Mouse (Mus musculus) intestine, embryonic 14.5 days (tissue): ENCODE results near the gene Jun. TPM values are rescaled to one million over a fixed set of nuclear protein-coding genes. Genes with fewer than 3 reads are reported as not detected.

Experiments
- ATAC-seq: fragments of 200-750 bp; cut with Nextera tagmentation; replicated peaks from 2 replicates; pipeline ENCODE4 v1.8.0; 2017; ENCODE audit warnings: low read depth, moderate number of reproducible peaks, moderate TSS enrichment, moderate library complexity; ENCODE audit not compliant: low FRiP score, low TSS enrichment
- DNase-seq: peaks from one replicate; pipeline ENCODE4 v3.0.0-alpha.2; 2018; ENCODE audit warnings: low spot score
- H3K27ac ChIP-seq: fragments of 300-500 bp; sonication (generic); 2 replicates; pipeline ENCODE4 v1.5.1; 2014; ENCODE audit warnings: low read depth, mild to moderate bottlenecking, control low read depth
- H3K27me3 ChIP-seq: fragments of 300-500 bp; sonication (generic); replicated peaks from 2 replicates; pipeline ENCODE4 v1.6.1; 2014; ENCODE audit warnings: low read length, control low read depth; ENCODE audit not compliant: control insufficient read depth, insufficient read depth
- H3K36me3 ChIP-seq: fragments of 300-500 bp; sonication (generic); 2 replicates; pipeline ENCODE4 v1.6.1; 2014; ENCODE audit warnings: low read length, control low read depth; ENCODE audit not compliant: control insufficient read depth, insufficient read depth
- H3K4me1 ChIP-seq: fragments of 300-500 bp; sonication (generic); replicated peaks from 2 replicates; pipeline ENCODE4 v1.6.1; 2014; ENCODE audit warnings: low read length, control low read depth, mixed read lengths; ENCODE audit not compliant: control insufficient read depth, insufficient read depth
- H3K4me2 ChIP-seq: fragments of 300-500 bp; sonication (generic); 2 replicates; pipeline ENCODE4 v1.6.1; 2014; ENCODE audit warnings: low read length
- H3K4me3 ChIP-seq: fragments of 300-500 bp; sonication (generic); 2 replicates; pipeline ENCODE4 v1.5.1; 2014; ENCODE audit warnings: low read depth, low read length, control low read depth, mixed read lengths
- H3K9ac ChIP-seq: fragments of 300-500 bp; sonication (generic); 2 replicates; pipeline ENCODE4 v1.6.1; 2014; ENCODE audit warnings: mild to moderate bottlenecking, low read length
- H3K9me3 ChIP-seq: fragments of 300-500 bp; sonication (generic); 2 replicates; pipeline ENCODE4 v1.6.1; 2016; ENCODE audit warnings: low read length, control low read depth; ENCODE audit not compliant: control insufficient read depth
- WGBS: fragments of 180-500 bp; shearing (Covaris S2); extraction: QIAGEN DNeasy Blood & Tissue Kit; methylation state at CpG from one replicate; pipeline ENCODE4 v1.1.7; 2014; 5-methylcytosine and 5-hydroxymethylcytosine counted together
- polyA plus RNA-seq: library from polyadenylated mRNA; unstranded; fragments of >200 nt; fragmentation: Nextera tagmentation; extraction: Ambion mirVana; gene quantifications from 2 replicates; pipeline ENCODE4 v1.2.1, GENCODE M21; 2014

Jun gene
- polyA plus RNA-seq, 1 experiment from 2014 or later = 56.0 TPM

DNA sequence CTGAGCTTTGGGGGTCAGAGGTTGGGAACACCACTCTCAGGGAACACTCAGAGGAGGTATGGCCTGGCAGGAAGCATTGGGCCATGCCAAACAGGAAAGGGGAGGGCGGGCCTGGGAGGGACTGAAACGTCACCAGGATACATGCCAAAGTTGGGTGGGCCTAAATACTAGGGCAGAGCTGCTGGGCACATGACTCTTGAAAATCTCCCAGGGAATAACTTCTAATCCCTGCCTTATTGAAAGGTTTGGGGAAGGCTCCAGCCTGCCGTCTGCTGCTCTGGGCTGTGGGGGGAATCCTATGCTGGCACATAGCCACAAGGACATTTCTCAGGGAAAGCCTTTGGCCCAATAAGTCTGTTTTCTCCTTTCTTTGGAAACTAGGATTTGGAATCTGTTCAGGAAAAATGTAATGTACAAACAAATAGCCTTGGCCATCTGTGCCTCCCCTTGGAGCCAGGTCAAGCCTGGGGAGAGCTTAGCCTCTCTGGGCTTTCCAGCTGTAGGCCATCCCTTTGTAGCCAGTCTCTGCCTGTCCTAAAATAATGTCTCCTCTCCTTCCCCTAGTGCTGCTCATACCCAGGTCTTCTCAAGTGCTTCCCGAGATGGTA, 30.6 kb upstream of the Jun start:
- Histone ChIP-seq H3K4me3 (no peak overlapping the region), H3K9me3 (no peaks in the 10 kb centered on the region), H3K4me1 (peaks cover 21% of the 10 kb centered on the region), H3K4me2 (no peak overlapping the region), H3K36me3 (no peaks in the 10 kb centered on the region), H3K27ac (peak overlapping the region; percentile 52), H3K9ac (no peak overlapping the region), H3K27me3 (no peaks in the 10 kb centered on the region)
- DNase-seq (no peak), ATAC-seq (no peak)
- WGBS = 46% methylated on average over 4 of the region's 4 CpGs

DNA sequence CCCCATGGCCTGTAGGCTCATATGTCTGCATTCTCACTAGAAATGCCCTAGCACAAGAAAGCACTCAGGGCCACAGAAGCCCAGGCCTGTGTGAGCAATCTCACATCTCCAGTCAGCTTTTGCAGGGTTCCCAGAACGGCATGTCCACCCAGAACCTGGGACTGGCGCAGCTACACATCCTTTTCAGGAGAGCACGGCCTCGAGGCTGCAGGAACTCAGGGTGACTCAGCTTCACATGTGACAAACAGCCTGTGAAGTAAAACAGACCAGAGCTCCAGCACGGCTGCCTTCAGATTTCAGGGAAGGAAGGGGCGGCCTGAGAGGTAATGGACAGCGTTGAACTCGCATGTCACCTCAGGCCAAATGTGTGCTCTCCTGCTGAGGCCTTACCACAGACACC, 29.6 kb upstream of the Jun start:
- H3K4me2 ChIP-seq = no peak overlapping the region
- H3K36me3 ChIP-seq = no peaks in the 10 kb centered on the region
- no peaks in the 10 kb centered on the region for H3K27me3 ChIP-seq
- peaks cover 21% of the 10 kb centered on the region for H3K4me1 ChIP-seq
- peak overlapping the region; percentile 52; the same call in 1 of the 2 replicates for H3K27ac ChIP-seq
- no peak overlapping the region for H3K9ac ChIP-seq
- DNase-seq (no peak), ATAC-seq (no peak)
- 25% methylated on average over 8 of the region's 8 CpGs for WGBS
- no peak overlapping the region for H3K4me3 ChIP-seq
- H3K9me3 ChIP-seq = no peaks in the 10 kb centered on the region

DNA sequence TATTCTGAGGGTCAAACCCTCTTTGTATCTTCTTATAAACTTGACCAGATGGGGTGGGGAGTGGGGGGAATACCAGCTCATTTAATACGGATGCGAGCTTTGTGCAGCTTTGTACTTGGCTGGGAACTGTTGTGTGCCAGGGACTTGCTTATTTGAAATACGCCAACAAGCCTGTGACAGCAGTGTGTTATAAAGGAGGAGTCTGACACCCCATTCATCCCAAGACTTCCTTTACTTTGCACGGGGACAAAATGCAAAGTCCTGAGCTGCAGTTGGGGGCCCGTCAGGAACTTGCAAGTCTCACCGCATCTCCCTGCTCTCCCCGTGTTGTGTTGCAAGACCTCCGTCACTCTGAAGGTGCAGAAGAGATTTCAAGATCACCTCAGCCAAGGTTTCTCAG, 26.6 kb upstream of the Jun start:
- Histone ChIP-seq H3K4me2 (no peak overlapping the region), H3K9ac (no peak overlapping the region), H3K36me3 (no peaks in the 10 kb centered on the region), H3K27me3 (no peaks in the 10 kb centered on the region), H3K4me1 (peaks cover 23% of the 10 kb centered on the region), H3K27ac (no peak overlapping the region), H3K4me3 (no peak overlapping the region), H3K9me3 (no peaks in the 10 kb centered on the region)
- 59% methylated on average over 8 of the region's 8 CpGs for WGBS
- ATAC-seq (no peak), DNase-seq (no peak)

DNA sequence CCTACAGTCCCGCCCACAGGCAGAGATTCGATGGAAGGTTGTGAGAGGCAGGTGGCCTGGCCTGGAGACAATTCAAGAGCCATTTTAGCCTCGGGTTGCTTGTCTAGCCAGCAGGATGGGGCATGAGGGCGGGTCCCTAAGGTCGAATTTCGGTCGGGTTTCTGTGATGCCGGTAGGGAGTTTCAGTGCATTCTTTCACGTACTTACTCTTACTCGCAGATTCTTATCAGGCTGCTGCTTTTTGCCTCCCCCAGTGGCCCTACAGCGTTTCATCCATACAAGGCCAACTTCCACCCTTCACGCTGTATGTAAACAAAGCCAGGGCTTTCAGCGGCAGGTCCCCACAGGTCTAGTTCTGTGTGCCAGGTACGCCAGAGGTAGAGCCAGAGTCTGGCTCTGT, 24.3 kb upstream of the Jun start:
- Histone ChIP-seq H3K4me3 (no peak overlapping the region), H3K4me2 (no peak overlapping the region), H3K27me3 (no peaks in the 10 kb centered on the region), H3K9ac (no peak overlapping the region), H3K9me3 (no peaks in the 10 kb centered on the region), H3K36me3 (no peaks in the 10 kb centered on the region), H3K27ac (no peak overlapping the region), H3K4me1 (peaks cover 3% of the 10 kb centered on the region; the same call in 1 of the 2 replicates)
- WGBS = 41% methylated on average over 14 of the region's 14 CpGs
- ATAC-seq (no peak), DNase-seq (no peak)

DNA sequence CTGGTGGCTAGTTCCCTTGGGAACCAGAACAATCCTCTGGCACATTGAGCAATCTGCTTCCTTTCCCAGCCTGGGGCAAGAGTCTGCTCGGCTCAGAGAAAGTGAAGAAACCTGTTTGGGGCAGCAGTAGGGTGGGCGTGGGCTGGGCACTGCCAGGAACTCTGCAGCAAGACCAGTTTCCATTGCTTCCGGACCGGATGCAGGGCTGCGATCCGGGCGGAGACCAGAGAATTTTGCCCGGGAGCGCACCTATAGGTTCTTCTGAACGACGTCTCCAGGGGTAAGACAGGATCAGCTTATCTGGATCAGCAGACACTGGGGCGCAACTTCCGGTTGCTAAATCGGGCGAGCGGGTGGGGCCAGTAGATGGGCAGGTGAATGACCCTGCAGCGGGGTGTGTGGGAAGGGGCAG, 23.6 kb upstream of the Jun start:
- no peak for DNase-seq
- H3K27me3 ChIP-seq = no peaks in the 10 kb centered on the region
- no peaks in the 10 kb centered on the region for H3K36me3 ChIP-seq
- 81% methylated on average over 17 of the region's 17 CpGs for WGBS
- H3K4me1 ChIP-seq = peaks cover 3% of the 10 kb centered on the region; the same call in 1 of the 2 replicates
- no peak overlapping the region for H3K9ac ChIP-seq
- no peak overlapping the region for H3K27ac ChIP-seq
- ATAC-seq = no peak
- no peak overlapping the region for H3K4me3 ChIP-seq
- no peak overlapping the region for H3K4me2 ChIP-seq
- H3K9me3 ChIP-seq = no peaks in the 10 kb centered on the region

DNA sequence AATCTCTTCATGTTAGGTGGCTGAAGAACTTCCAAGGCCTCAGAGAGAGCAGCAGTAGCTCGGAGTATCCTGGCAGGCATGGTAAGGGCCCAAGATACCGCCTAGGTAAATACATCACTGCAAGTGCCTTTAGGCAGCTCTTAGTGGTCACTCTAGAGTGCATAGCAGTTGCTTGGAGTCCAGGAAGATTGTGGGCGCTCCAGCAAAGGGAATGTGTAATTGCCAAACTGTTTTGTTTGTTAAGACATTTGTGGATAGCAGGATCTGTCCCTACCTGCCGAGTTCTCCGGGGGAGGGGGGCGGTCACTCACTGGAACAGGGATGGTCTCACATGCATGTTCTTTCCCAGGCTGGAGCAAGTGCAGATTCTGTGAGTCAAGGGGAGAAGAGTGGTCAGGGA, 22.3 kb upstream of the Jun start:
- Histone ChIP-seq H3K4me3 (no peak overlapping the region), H3K27ac (no peak overlapping the region), H3K36me3 (no peaks in the 10 kb centered on the region), H3K9me3 (no peaks in the 10 kb centered on the region), H3K27me3 (no peaks in the 10 kb centered on the region), H3K4me2 (no peak overlapping the region), H3K4me1 (peaks cover 3% of the 10 kb centered on the region; the same call in 1 of the 2 replicates), H3K9ac (no peak overlapping the region)
- 87% methylated on average over 6 of the region's 6 CpGs for WGBS
- no peak for DNase-seq
- ATAC-seq = no peak

DNA sequence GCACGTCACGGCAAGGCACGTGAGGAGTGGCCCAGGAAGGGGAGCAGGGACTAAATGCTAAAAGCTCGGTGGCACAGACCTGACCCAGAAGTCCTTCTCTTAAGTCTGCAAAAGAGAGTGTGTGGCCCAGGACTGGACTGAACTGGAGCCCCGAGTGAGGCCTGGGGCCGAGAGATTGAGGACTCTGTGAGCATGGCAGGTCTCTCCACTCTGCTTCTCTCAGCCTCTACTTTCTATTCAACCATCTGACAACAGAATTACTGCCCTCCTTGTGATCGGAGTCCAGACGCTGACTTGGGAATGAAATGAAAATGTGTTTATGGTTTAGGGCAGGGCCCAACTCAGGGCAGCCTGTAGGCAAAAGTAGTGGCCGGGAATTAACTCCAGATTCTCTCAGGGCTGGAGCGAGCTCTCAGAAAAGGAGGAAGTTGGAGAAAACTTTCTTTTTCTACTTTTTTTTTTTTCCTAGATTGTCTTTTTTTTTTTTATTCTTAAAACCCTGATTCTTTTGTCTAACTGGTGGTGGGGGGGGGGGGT, 21.3 kb upstream of the Jun start:
- H3K9ac ChIP-seq = no peak overlapping the region
- no peaks in the 10 kb centered on the region for H3K36me3 ChIP-seq
- no peak overlapping the region for H3K27ac ChIP-seq
- 56% methylated on average over 10 of the region's 10 CpGs for WGBS
- no peak overlapping the region for H3K4me2 ChIP-seq
- ATAC-seq (no peak), DNase-seq (no peak)
- H3K27me3 ChIP-seq = no peaks in the 10 kb centered on the region
- H3K4me1 ChIP-seq = peaks cover 3% of the 10 kb centered on the region; the same call in 1 of the 2 replicates
- no peaks in the 10 kb centered on the region for H3K9me3 ChIP-seq
- H3K4me3 ChIP-seq = no peak overlapping the region

DNA sequence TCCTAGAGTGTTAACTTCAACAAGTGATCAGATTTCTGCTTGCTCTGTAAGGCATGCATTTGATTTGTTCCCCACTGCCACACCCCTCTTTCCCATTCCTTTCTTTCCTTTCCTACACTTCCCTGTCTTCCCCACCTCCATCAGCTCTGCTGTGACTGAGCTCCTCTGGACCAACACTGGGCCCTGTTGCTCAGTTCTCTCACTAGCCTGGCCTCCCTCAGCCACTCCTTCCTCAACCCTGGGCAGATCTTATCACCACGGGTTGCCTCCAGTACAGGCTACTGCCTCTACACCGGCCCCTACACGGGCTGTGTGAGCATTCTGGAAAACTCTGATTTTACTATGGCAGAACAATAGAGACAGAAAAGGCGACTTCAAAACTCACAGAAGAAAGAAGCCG, 18.4 kb upstream of the Jun start:
- Histone ChIP-seq H3K27me3 (no peaks in the 10 kb centered on the region), H3K4me1 (peaks cover 3% of the 10 kb centered on the region; the same call in 1 of the 2 replicates), H3K4me2 (no peak overlapping the region), H3K4me3 (no peak overlapping the region), H3K36me3 (no peaks in the 10 kb centered on the region), H3K9me3 (no peaks in the 10 kb centered on the region), H3K9ac (no peak overlapping the region), H3K27ac (no peak overlapping the region)
- 73% methylated on average over 5 of the region's 5 CpGs for WGBS
- ATAC-seq (no peak), DNase-seq (no peak)
